Comparison of ENCODE assay signal across 13 mouse cellular contexts in genomic region chr6:30139329-30140045, GRCm38 (mm10).
"Had no signal": no experiment of that assay in that cellular context is flagged by ENCODE, and none has a peak within 500 bp of the region (broad histone marks: within the 10 kb centered on the region; RNA-seq: fewer than 3 reads in every experiment).

No protein-coding gene starts in this region.

- H3K4me3 ChIP-seq: limb, embryonic 15.5 days; liver, embryonic 13.5 days; midbrain, embryonic 10.5 days; midbrain, embryonic 15.5 days; neural tube, embryonic 12.5 days had no signal

- H3K9me3 ChIP-seq: limb, embryonic 15.5 days; liver, embryonic 13.5 days; midbrain, embryonic 10.5 days; midbrain, embryonic 15.5 days; neural tube, embryonic 12.5 days had no signal

- H3K9ac ChIP-seq: limb, embryonic 15.5 days; liver, embryonic 13.5 days; midbrain, embryonic 15.5 days; neural tube, embryonic 12.5 days had no signal

- H3K36me3 ChIP-seq: midbrain, embryonic 15.5 days had no signal

- DNase-seq: kidney, adult 11 months; kidney, postnatal 14 days; liver, embryonic 13.5 days; lung, adult 2 months; lung, postnatal 10 days; right cerebral cortex, postnatal 4 days; spleen, adult 18-20 months; thymus, adult 18-20 months; thymus, postnatal 14 days had no signal

- ATAC-seq: midbrain, embryonic 15.5 days had no signal

- H3K4me2 ChIP-seq: limb, embryonic 15.5 days; liver, embryonic 13.5 days; midbrain, embryonic 15.5 days; neural tube, embryonic 12.5 days had no signal

- H3K27ac ChIP-seq: limb, embryonic 15.5 days; liver, embryonic 13.5 days; midbrain, embryonic 10.5 days; midbrain, embryonic 15.5 days; neural tube, embryonic 12.5 days had no signal

- H3K4me1 ChIP-seq: limb, embryonic 15.5 days; midbrain, embryonic 10.5 days; midbrain, embryonic 15.5 days; neural tube, embryonic 12.5 days had no signal

- H3K27me3 ChIP-seq: limb, embryonic 15.5 days; liver, embryonic 13.5 days; midbrain, embryonic 15.5 days; neural tube, embryonic 12.5 days had no signal
